ENCODE assay signal across 8 mouse cellular contexts in the genomic region with DNA sequence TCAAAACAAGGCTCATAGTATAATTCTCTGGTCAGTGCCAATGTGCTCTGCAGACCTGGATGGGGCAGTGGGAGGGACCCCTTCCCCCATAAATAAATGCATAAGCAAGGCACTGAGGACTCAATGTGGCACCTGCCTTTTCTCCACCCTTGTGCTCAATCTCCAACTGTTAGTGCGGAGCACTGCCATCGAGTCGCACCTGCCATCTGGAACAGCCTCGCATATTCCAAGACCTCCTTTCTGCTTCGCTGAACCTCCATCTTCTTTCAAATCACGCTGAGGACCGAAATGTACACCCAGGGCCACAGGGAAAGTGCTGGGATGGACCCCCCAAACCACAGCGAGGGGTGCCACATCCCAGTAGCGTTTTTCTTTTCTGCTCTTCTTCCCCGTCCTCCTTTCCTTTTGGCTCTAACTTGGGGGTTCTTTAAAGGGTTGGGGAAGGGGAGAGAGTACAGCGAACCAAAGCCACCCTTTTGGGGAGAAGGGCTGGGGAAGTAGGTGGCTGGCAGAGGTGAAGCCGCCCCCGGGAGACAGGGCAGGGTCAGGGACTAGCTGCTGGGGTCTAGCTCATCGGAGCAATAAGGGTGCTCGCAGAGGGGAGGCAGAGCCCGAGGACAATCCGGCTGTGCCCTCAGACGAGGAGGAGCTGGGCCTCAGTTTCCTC. TPM values are rescaled to one million over a fixed set of nuclear protein-coding genes. Genes with fewer than 3 reads are reported as not detected.
DNase-seq lines count a peak whose midpoint lies in the region; ATAC-seq and TF ChIP-seq lines count a peak whose summit lies in the region.

No protein-coding gene starts in this region.

- H3K4me2 ChIP-seq in kidney, postnatal 0 days (ENCODE audit: low read length): peak overlapping the region; percentile 99
- peak overlapping the region; percentile 94 for H3K4me2 ChIP-seq in hindbrain, embryonic 12.5 days (replicated peaks)
- peak overlapping the region; percentile 89 for H3K4me2 ChIP-seq in midbrain, embryonic 15.5 days

- no peak for TF ChIP-seq CTCF in kidney, postnatal 0 days (IDR thresholded peaks at IDR 0.05; ENCODE audit: low read depth)

- ATAC-seq in kidney, postnatal 0 days (replicated peaks; ENCODE audit: low FRiP score, low read depth): no peak
- peak; percentile 9; the same call in 1 of the 2 replicates for ATAC-seq in hindbrain, embryonic 12.5 days (ENCODE audit: low FRiP score)
- ATAC-seq in midbrain, embryonic 15.5 days (replicated peaks): peak; percentile 4

- no peak overlapping the region for H3K9ac ChIP-seq in kidney, postnatal 0 days (ENCODE audit: low read depth, low read length)
- peak overlapping the region; percentile 74 for H3K9ac ChIP-seq in hindbrain, embryonic 12.5 days
- peak overlapping the region; percentile 74 for H3K9ac ChIP-seq in midbrain, embryonic 15.5 days

- H3K27ac ChIP-seq in kidney, postnatal 0 days: no peak overlapping the region
- peak overlapping the region; percentile 94 for H3K27ac ChIP-seq in hindbrain, embryonic 12.5 days
- H3K27ac ChIP-seq in midbrain, embryonic 15.5 days: peak overlapping the region; percentile 97

- peak overlapping the region; percentile 58 for H3K4me3 ChIP-seq in kidney, postnatal 0 days (replicated peaks; ENCODE audit: low read depth, low read length)
- peak overlapping the region; percentile 57 for H3K4me3 ChIP-seq in hindbrain, embryonic 12.5 days
- H3K4me3 ChIP-seq in midbrain, embryonic 15.5 days: peak overlapping the region; percentile 53

- intact Hi-C loops in left cerebral cortex, postnatal 10 days (cut with DNase I): no loop called here

- no peak for DNase-seq in kidney, postnatal 0 days (ENCODE audit: low spot score)
- DNase-seq in kidney, postnatal 4 days: no peak
- peak; percentile 78 to 81 for DNase-seq in cerebellum, adult 18-20 months
- no peak for DNase-seq in frontal cortex, adult 2 months (ENCODE audit: extremely low spot score in 1 of 2, low spot score in 1 of 2)
- DNase-seq in retina, embryonic 14.5 days (ENCODE audit: low spot score): no peak
- DNase-seq in left cerebral cortex, postnatal 10 days (ENCODE audit: extremely low spot score in 1 of 2, low spot score in 2 of 2): no peak

- H3K9me3 ChIP-seq in kidney, postnatal 0 days (replicated peaks; ENCODE audit: low read length): no peaks in the 10 kb centered on the region
- H3K9me3 ChIP-seq in hindbrain, embryonic 12.5 days (replicated peaks): no peaks in the 10 kb centered on the region
- no peaks in the 10 kb centered on the region for H3K9me3 ChIP-seq in midbrain, embryonic 15.5 days

- no peaks in the 10 kb centered on the region for H3K36me3 ChIP-seq in kidney, postnatal 0 days (ENCODE audit: insufficient read depth, low read length)
- no peaks in the 10 kb centered on the region for H3K36me3 ChIP-seq in hindbrain, embryonic 12.5 days
- no peaks in the 10 kb centered on the region for H3K36me3 ChIP-seq in midbrain, embryonic 15.5 days (replicated peaks)

- no peaks in the 10 kb centered on the region for H3K27me3 ChIP-seq in kidney, postnatal 0 days (ENCODE audit: insufficient read depth, low read length)
- H3K27me3 ChIP-seq in hindbrain, embryonic 12.5 days: peaks cover 39% of the 10 kb centered on the region
- H3K27me3 ChIP-seq in midbrain, embryonic 15.5 days (replicated peaks): no peaks in the 10 kb centered on the region

- peaks cover 17% of the 10 kb centered on the region for H3K4me1 ChIP-seq in kidney, postnatal 0 days (replicated peaks; ENCODE audit: insufficient read depth, low read length)
- peaks cover 51% of the 10 kb centered on the region for H3K4me1 ChIP-seq in hindbrain, embryonic 12.5 days
- H3K4me1 ChIP-seq in midbrain, embryonic 15.5 days: peaks cover 49% of the 10 kb centered on the region

- 13% methylated on average over 18 of the region's 18 CpGs for WGBS in kidney, postnatal 0 days
- WGBS in hindbrain, embryonic 12.5 days: 8% methylated on average over 18 of the region's 18 CpGs
- WGBS in midbrain, embryonic 15.5 days: 5% methylated on average over 18 of the region's 18 CpGs

RNA-seq across cellular contexts. Expression of a gene that starts 0.9 kb away (rescaled TPM):
- not detected in 2 replicates for polyA plus RNA-seq in kidney, postnatal 0 days (2015; fragmentation: Nextera tagmentation; extraction: Ambion mirVana)
- not detected in 2 replicates for polyA plus RNA-seq in hindbrain, embryonic 12.5 days (2016; fragmentation: Nextera tagmentation; extraction: Ambion mirVana)
- polyA plus RNA-seq in midbrain, embryonic 15.5 days (2015; fragmentation: Nextera tagmentation; extraction: Ambion mirVana): not detected in 2 replicates
- polyA plus RNA-seq in frontal cortex, adult 2 months (2012; rRNA removed): not detected in 2 replicates
- not detected for total RNA-seq in left cerebral cortex, postnatal 10 days (2021)

RNA-seq across cellular contexts. Expression of a gene that starts 38.1 kb away (rescaled TPM):
- 9.0 and 9.6 TPM in 2 replicates for polyA plus RNA-seq in kidney, postnatal 0 days (2015; fragmentation: Nextera tagmentation; extraction: Ambion mirVana)
- 33.9 and 36.8 TPM in 2 replicates for polyA plus RNA-seq in hindbrain, embryonic 12.5 days (2016; fragmentation: Nextera tagmentation; extraction: Ambion mirVana)
- polyA plus RNA-seq in midbrain, embryonic 15.5 days (2015; fragmentation: Nextera tagmentation; extraction: Ambion mirVana): 50.8 and 54.6 TPM in 2 replicates
- 35.8 and 36.3 TPM in 2 replicates for polyA plus RNA-seq in frontal cortex, adult 2 months (2012; rRNA removed)
- 10 to 100 TPM; 55.5 to 62.5 TPM for total RNA-seq in left cerebral cortex, postnatal 10 days (2021)

Comparison
In these comparisons a context has a peak if more than half of its experiments do, and no peak if none do; other contexts are left out.
1. DNase-seq: peak in cerebellum, adult 18-20 months (2 of 2); none in kidney, postnatal 0 days (single experiment), kidney, postnatal 4 days (0 of 2), frontal cortex, adult 2 months (0 of 2), retina, embryonic 14.5 days (single experiment) and left cerebral cortex, postnatal 10 days (0 of 2).
2. Peak in every context shown above with its lines, with median percentiles within 50 percentile points of each other: H3K4me2 ChIP-seq and H3K4me3 ChIP-seq.